Mouse (Mus musculus): ENCODE measurements around the gene Hhat.

DNA sequence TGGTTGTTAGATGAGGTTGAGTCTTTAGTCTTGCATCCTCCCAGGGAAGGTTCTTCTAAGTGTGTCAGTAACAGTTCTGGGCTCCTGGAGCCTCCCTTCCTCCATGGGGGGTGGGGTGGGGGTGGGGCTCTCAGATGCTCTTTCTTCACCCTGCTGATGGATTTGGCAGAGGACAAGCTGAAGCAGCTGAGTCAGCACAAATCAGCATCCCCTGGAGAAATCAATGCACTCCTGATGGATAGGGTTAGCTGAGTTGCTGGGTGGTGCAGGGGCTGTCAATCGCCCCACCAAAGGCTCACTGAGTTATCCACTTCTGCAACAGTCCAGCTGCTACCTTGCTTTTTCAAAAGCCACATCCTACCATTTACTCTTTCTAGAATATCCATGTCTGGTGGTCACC is 251.3 kb downstream of the Hhat start:
- TF ChIP-seq POLR2A (IDR thresholded peaks at IDR 0.05; ENCODE audit: low read depth, low read length) (no peak), CTCF (IDR thresholded peaks at IDR 0.05; ENCODE audit: extremely low read depth, insufficient read depth, insufficient read length, insufficient replicate concordance) (no peak)

Measured in spleen, adult 2 months (tissue).